Mouse (Mus musculus) limb, embryonic 13.5 days (tissue): ENCODE results near the gene Nop53. TPM values are rescaled to one million over a fixed set of nuclear protein-coding genes. Genes with fewer than 3 reads are reported as not detected.

Source experiments
- ATAC-seq: fragments of 200-750 bp; cut with Nextera tagmentation; 2 replicates; pipeline ENCODE4 v1.8.0; 2017; ENCODE audit warnings: low read depth, moderate number of reproducible peaks, moderate TSS enrichment; ENCODE audit not compliant: low FRiP score
- H3K27ac ChIP-seq: fragments of 300-500 bp; sonication (generic); 2 replicates; pipeline ENCODE4 v1.5.1; 2015; ENCODE audit warnings: inconsistent platforms, mild to moderate bottlenecking, moderate library complexity
- H3K27me3 ChIP-seq: fragments of 300-500 bp; sonication (generic); 2 replicates; pipeline ENCODE4 v1.6.1; 2015; ENCODE audit warnings: mild to moderate bottlenecking, inconsistent platforms
- H3K36me3 ChIP-seq: fragments of 300-500 bp; sonication (generic); 2 replicates; pipeline ENCODE4 v1.6.1; 2015; ENCODE audit warnings: inconsistent platforms, mild to moderate bottlenecking, moderate library complexity
- H3K4me1 ChIP-seq: fragments of 300-500 bp; sonication (generic); 2 replicates; pipeline ENCODE4 v1.6.1; 2015; ENCODE audit warnings: inconsistent platforms
- H3K4me2 ChIP-seq: fragments of 300-500 bp; sonication (generic); replicated peaks from 2 replicates; pipeline ENCODE4 v1.6.1; 2015; ENCODE audit warnings: inconsistent platforms, mild to moderate bottlenecking, moderate library complexity
- H3K4me3 ChIP-seq: fragments of 300-500 bp; sonication (generic); 2 replicates; pipeline ENCODE4 v1.5.1; 2015; ENCODE audit warnings: moderate library complexity, mild to moderate bottlenecking, inconsistent platforms
- H3K9ac ChIP-seq: fragments of 300-500 bp; sonication (generic); 2 replicates; pipeline ENCODE4 v1.6.1; 2015; ENCODE audit warnings: mild to moderate bottlenecking, inconsistent platforms
- H3K9me3 ChIP-seq: fragments of 300-500 bp; sonication (generic); 2 replicates; pipeline ENCODE4 v1.6.1; 2016; ENCODE audit warnings: inconsistent platforms
- WGBS: fragments of 180-500 bp; shearing (Covaris S2); methylation state at CpG from one replicate; pipeline ENCODE4 v1.1.7; 2015; 5-methylcytosine and 5-hydroxymethylcytosine counted together
- polyA plus RNA-seq: library from polyadenylated mRNA; unstranded; fragments of >200 nt; fragmentation: Nextera tagmentation; extraction: Ambion mirVana; gene quantifications from 2 replicates; pipeline ENCODE4 v1.2.1, GENCODE M21; 2015

Nop53 gene
- polyA plus RNA-seq, 1 experiment from 2014 or later = 184 TPM

GRCm38 (mm10) chr7:15969674-15970073 lies 23.8 kb upstream of the Nop53 start:
- Histone ChIP-seq H3K4me1 (no peaks in the 10 kb centered on the region), H3K27me3 (no peaks in the 10 kb centered on the region), H3K36me3 (peaks cover 50% of the 10 kb centered on the region), H3K9ac (no peak overlapping the region), H3K4me3 (no peak overlapping the region), H3K4me2 (no peak overlapping the region), H3K27ac (no peak overlapping the region), H3K9me3 (no peaks in the 10 kb centered on the region)
- WGBS = 73% methylated on average over 3 of the region's 3 CpGs
- no peak for ATAC-seq

- Histone ChIP-seq H3K4me3 (no peak overlapping the region), H3K9ac (no peak overlapping the region), H3K27ac (no peak overlapping the region), H3K36me3 (peaks cover 37% of the 10 kb centered on the region), H3K4me1 (peaks cover 9% of the 10 kb centered on the region), H3K4me2 (no peak overlapping the region), H3K27me3 (no peaks in the 10 kb centered on the region), H3K9me3 (no peaks in the 10 kb centered on the region)
- no peak for ATAC-seq
- 84% methylated on average over 8 of the region's 8 CpGs for WGBS
These were observed 22.4 kb upstream of the Nop53 start for GRCm38 (mm10) chr7:15968322-15968721.

- H3K27ac ChIP-seq = no peak within 1 kb of the TSS; the same call in 1 of the 2 replicates
- H3K36me3 ChIP-seq = peaks cover 26% of the 10 kb centered on the region
- H3K4me2 ChIP-seq = peak within 1 kb of the TSS; percentile 65
- no peaks in the 10 kb centered on the region for H3K9me3 ChIP-seq
- H3K4me3 ChIP-seq = peak within 1 kb of the TSS; percentile 49
- ATAC-seq = peak; percentile 79
- peaks cover 19% of the 10 kb centered on the region for H3K4me1 ChIP-seq
- H3K9ac ChIP-seq = peak within 1 kb of the TSS; percentile 66
- H3K27me3 ChIP-seq = no peaks in the 10 kb centered on the region
- under 1% methylated on average over 21 of the region's 22 CpGs for WGBS
These were observed 21.4 kb upstream of the Nop53 start, which contains the start of gene Ehd2 for GRCm38 (mm10) chr7:15967312-15967711. Gene Ehd2, minus strand, starts transcription at chr7:15967567.

GRCm38 (mm10) chr7:15966489-15966888 lies 20.6 kb upstream of the Nop53 start:
- Histone ChIP-seq H3K4me3 (peak overlapping the region; percentile 49), H3K4me2 (peak overlapping the region; percentile 65), H3K9ac (no peak overlapping the region), H3K27me3 (no peaks in the 10 kb centered on the region), H3K27ac (no peak overlapping the region), H3K9me3 (no peaks in the 10 kb centered on the region), H3K4me1 (peaks cover 27% of the 10 kb centered on the region), H3K36me3 (peaks cover 18% of the 10 kb centered on the region)
- 77% methylated on average over 3 of the region's 3 CpGs for WGBS
- ATAC-seq = no peak

- H3K36me3 ChIP-seq = no peaks in the 10 kb centered on the region
- no peak overlapping the region; the same call in 1 of the 2 replicates for H3K27ac ChIP-seq
- H3K27me3 ChIP-seq = no peaks in the 10 kb centered on the region
- peaks cover 32% of the 10 kb centered on the region for H3K4me1 ChIP-seq
- H3K4me3 ChIP-seq = no peak overlapping the region
- no peak for ATAC-seq
- H3K9me3 ChIP-seq = no peaks in the 10 kb centered on the region
- H3K9ac ChIP-seq = no peak overlapping the region; the same call in 1 of the 2 replicates
- H3K4me2 ChIP-seq = 0 out of 2 replicates have a peak overlapping the region, but pooled peaks have one; percentile 11
- WGBS = 84% methylated on average over 32 of the region's 32 CpGs
These were observed 18.2 kb upstream of the Nop53 start for GRCm38 (mm10) chr7:15963798-15964652.

GRCm38 (mm10) chr7:15962311-15963288 lies 16.7 kb upstream of the Nop53 start:
- Histone ChIP-seq H3K4me2 (peak overlapping the region; percentile 53), H3K4me3 (no peak overlapping the region), H3K36me3 (peaks cover 9% of the 10 kb centered on the region), H3K27me3 (no peaks in the 10 kb centered on the region), H3K9ac (peak overlapping the region; percentile 39; the same call in 1 of the 2 replicates), H3K9me3 (no peaks in the 10 kb centered on the region), H3K27ac (peak overlapping the region; percentile 92), H3K4me1 (peaks cover 32% of the 10 kb centered on the region)
- 22% methylated on average over 12 of the region's 12 CpGs for WGBS
- ATAC-seq = peak; percentile 73

GRCm38 (mm10) chr7:15961798-15962197 lies 15.9 kb upstream of the Nop53 start:
- H3K4me1 ChIP-seq = peaks cover 32% of the 10 kb centered on the region
- peak overlapping the region; percentile 8; the same call in 1 of the 2 replicates for H3K9ac ChIP-seq
- H3K36me3 ChIP-seq = peaks cover 17% of the 10 kb centered on the region
- H3K4me3 ChIP-seq = no peak overlapping the region
- peak overlapping the region; percentile 92 for H3K27ac ChIP-seq
- ATAC-seq = no peak
- WGBS = 81% methylated on average over 7 of the region's 7 CpGs
- H3K4me2 ChIP-seq = peak overlapping the region; percentile 53
- H3K9me3 ChIP-seq = no peaks in the 10 kb centered on the region
- H3K27me3 ChIP-seq = no peaks in the 10 kb centered on the region

GRCm38 (mm10) chr7:15961239-15961638 lies 15.4 kb upstream of the Nop53 start:
- no peak overlapping the region for H3K4me3 ChIP-seq
- no peak for ATAC-seq
- no peak overlapping the region; the same call in 1 of the 2 replicates for H3K9ac ChIP-seq
- H3K27me3 ChIP-seq = peaks cover 3% of the 10 kb centered on the region; the same call in 1 of the 2 replicates
- peaks cover 32% of the 10 kb centered on the region for H3K4me1 ChIP-seq
- peak overlapping the region; percentile 92 for H3K27ac ChIP-seq
- no peak overlapping the region for H3K4me2 ChIP-seq
- H3K9me3 ChIP-seq = no peaks in the 10 kb centered on the region
- 53% methylated on average over 4 of the region's 4 CpGs for WGBS
- H3K36me3 ChIP-seq = peaks cover 22% of the 10 kb centered on the region

GRCm38 (mm10) chr7:15960691-15961090 lies 14.8 kb upstream of the Nop53 start:
- H3K27ac ChIP-seq = no peak overlapping the region

GRCm38 (mm10) chr7:15956143-15956542 lies 10.3 kb upstream of the Nop53 start:
- H3K9me3 ChIP-seq = 0 out of 2 replicates have a peak, but pooled peaks cover 5% of the 10 kb centered on the region
- H3K27me3 ChIP-seq = peaks cover 23% of the 10 kb centered on the region
- H3K4me3 ChIP-seq = no peak overlapping the region
- H3K36me3 ChIP-seq = peaks cover 44% of the 10 kb centered on the region
- H3K9ac ChIP-seq = no peak overlapping the region
- H3K27ac ChIP-seq = no peak overlapping the region; the same call in 1 of the 2 replicates
- no peak overlapping the region for H3K4me2 ChIP-seq
- WGBS = 72% methylated on average over 5 of the region's 5 CpGs
- H3K4me1 ChIP-seq = peaks cover 12% of the 10 kb centered on the region
- ATAC-seq = no peak

More at GRCm38 (mm10) chr7:15960691-15961090, 14.8 kb upstream of the Nop53 start:
- no peak for ATAC-seq
- Histone ChIP-seq H3K4me2 (no peak overlapping the region), H3K36me3 (peaks cover 22% of the 10 kb centered on the region), H3K4me3 (no peak overlapping the region), H3K9me3 (no peaks in the 10 kb centered on the region), H3K9ac (no peak overlapping the region), H3K4me1 (peaks cover 33% of the 10 kb centered on the region), H3K27me3 (peaks cover 8% of the 10 kb centered on the region)
- WGBS = 50% methylated on average over 4 of the region's 4 CpGs

- Histone ChIP-seq H3K4me2 (peak overlapping the region; percentile 55), H3K9ac (peak overlapping the region; percentile 35; the same call in 1 of the 2 replicates), H3K4me3 (peak overlapping the region; percentile 17), H3K27ac (no peak overlapping the region), H3K27me3 (peaks cover 23% of the 10 kb centered on the region), H3K9me3 (0 out of 2 replicates have a peak, but pooled peaks cover 5% of the 10 kb centered on the region), H3K4me1 (peaks cover 11% of the 10 kb centered on the region), H3K36me3 (peaks cover 50% of the 10 kb centered on the region)
- ATAC-seq = no peak
- 17% methylated on average over 7 of the region's 7 CpGs for WGBS
These were observed 9.6 kb upstream of the Nop53 start for GRCm38 (mm10) chr7:15955509-15955908.
